Mouse (Mus musculus): Measurements from ENCODE around the gene Cox8b. TPM values are rescaled to one million over a fixed set of nuclear protein-coding genes. Genes with fewer than 3 reads are reported as not detected.
"Not testable (repeated sequence)": the region's sequence is repeated elsewhere in the genome, so short reads cannot be mapped to it uniquely, and the experiment has no call there.

The Cox8b gene
- total RNA-seq, 2 experiments from 2014 or later = 2.0 TPM; not detected in 1

GRCm38 (mm10) chr7:140908634-140909107, 8.4 kb upstream of the Cox8b start:
- intact Hi-C loops (cut with DNase I) = loop anchor here (1.0 to 5.0 kb wide), 3 partner anchors 49 to 269 kb away; partner anchors contain the start of genes Gm45717 and Ifitm2
- Histone ChIP-seq H3K27ac (no peak overlapping the region; the same call in 1 of the 2 replicates), H3K4me3 (peak overlapping the region; percentile 28)
- DNase-seq (ENCODE audit: extremely low spot score in 1 of 2, low spot score in 2 of 2) = peak; percentile 63 to 67
- TF ChIP-seq CTCF (IDR thresholded peaks at IDR 0.05) = peak; percentile 83

GRCm38 (mm10) chr7:140908181-140908580, 7.9 kb upstream of the Cox8b start:
- no peak for DNase-seq (ENCODE audit: extremely low spot score in 1 of 2, low spot score in 2 of 2)
- no peak overlapping the region for H3K4me3 ChIP-seq
- intact Hi-C loops (cut with DNase I) = loop anchor here (1.0 to 5.0 kb wide), 3 partner anchors 49 to 269 kb away; partner anchors contain the start of genes Gm45717 and Ifitm2
- H3K27ac ChIP-seq = no peak overlapping the region
- no peak for TF ChIP-seq CTCF (IDR thresholded peaks at IDR 0.05)

DNA sequence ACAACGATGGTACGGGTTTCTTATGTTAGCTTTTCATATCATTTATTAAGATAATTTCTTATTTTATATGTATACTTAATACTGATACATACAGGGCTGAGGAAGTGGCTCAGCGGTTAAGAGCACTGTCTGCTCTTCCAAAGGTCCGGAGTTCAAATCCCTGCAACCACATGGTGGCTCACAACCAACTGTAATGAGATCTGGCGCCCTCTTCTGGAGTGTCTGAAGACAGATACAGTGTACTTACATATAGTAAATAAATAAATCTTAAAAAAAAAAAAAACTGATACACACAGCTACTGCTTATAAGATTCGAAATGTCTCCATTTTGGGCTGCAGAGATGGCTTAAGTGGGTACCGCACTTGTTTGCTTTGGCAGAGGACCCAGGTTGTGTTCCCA, 7.5 kb upstream of the Cox8b start:
- Histone ChIP-seq H3K27ac (no peak overlapping the region), H3K4me3 (no peak overlapping the region)
- intact Hi-C loops (cut with DNase I) = loop anchor here (1.0 to 5.0 kb wide), 3 partner anchors 50 to 270 kb away; partner anchors contain the start of genes Gm45717 and Ifitm2
- DNase-seq (ENCODE audit: extremely low spot score in 1 of 2, low spot score in 2 of 2) = no peak
- TF ChIP-seq CTCF (IDR thresholded peaks at IDR 0.05) = peak; percentile 19

- no peak overlapping the region for H3K4me3 ChIP-seq
- no peak for TF ChIP-seq CTCF (IDR thresholded peaks at IDR 0.05)
- DNase-seq (ENCODE audit: extremely low spot score in 1 of 2, low spot score in 2 of 2) = no peak
- intact Hi-C loops (cut with DNase I) = loop anchor here (5.0 kb wide), 2 partner anchors 50 to 270 kb away; partner anchors contain the start of genes Gm45717 and Ifitm2
- no peak overlapping the region for H3K27ac ChIP-seq
Observed at GRCm38 (mm10) chr7:140907131-140907530, 6.9 kb upstream of the Cox8b start.

- no peak for DNase-seq (ENCODE audit: extremely low spot score in 1 of 2, low spot score in 2 of 2)
- no peak for TF ChIP-seq CTCF (IDR thresholded peaks at IDR 0.05)
- intact Hi-C loops (cut with DNase I) = loop anchor here (5.0 kb wide), 2 partner anchors 52 to 272 kb away; partner anchors contain the start of genes Gm45717 and Ifitm2
- Histone ChIP-seq H3K27ac (no peak overlapping the region), H3K4me3 (no peak overlapping the region)
Observed at GRCm38 (mm10) chr7:140905642-140906081, 5.4 kb upstream of the Cox8b start.

GRCm38 (mm10) chr7:140903212-140903611, 3.0 kb upstream of the Cox8b start:
- intact Hi-C loops (cut with DNase I) = loop anchor here (1.0 to 5.0 kb wide), 2 partner anchors 59 to 826 kb away; no protein-coding TSS in a partner anchor
- Histone ChIP-seq H3K27ac (no peak overlapping the region), H3K4me3 (no peak overlapping the region)
- DNase-seq (ENCODE audit: extremely low spot score in 1 of 2, low spot score in 2 of 2) = peak; percentile 66 to 82
- peak; percentile 98 for TF ChIP-seq CTCF (IDR thresholded peaks at IDR 0.05)

DNA sequence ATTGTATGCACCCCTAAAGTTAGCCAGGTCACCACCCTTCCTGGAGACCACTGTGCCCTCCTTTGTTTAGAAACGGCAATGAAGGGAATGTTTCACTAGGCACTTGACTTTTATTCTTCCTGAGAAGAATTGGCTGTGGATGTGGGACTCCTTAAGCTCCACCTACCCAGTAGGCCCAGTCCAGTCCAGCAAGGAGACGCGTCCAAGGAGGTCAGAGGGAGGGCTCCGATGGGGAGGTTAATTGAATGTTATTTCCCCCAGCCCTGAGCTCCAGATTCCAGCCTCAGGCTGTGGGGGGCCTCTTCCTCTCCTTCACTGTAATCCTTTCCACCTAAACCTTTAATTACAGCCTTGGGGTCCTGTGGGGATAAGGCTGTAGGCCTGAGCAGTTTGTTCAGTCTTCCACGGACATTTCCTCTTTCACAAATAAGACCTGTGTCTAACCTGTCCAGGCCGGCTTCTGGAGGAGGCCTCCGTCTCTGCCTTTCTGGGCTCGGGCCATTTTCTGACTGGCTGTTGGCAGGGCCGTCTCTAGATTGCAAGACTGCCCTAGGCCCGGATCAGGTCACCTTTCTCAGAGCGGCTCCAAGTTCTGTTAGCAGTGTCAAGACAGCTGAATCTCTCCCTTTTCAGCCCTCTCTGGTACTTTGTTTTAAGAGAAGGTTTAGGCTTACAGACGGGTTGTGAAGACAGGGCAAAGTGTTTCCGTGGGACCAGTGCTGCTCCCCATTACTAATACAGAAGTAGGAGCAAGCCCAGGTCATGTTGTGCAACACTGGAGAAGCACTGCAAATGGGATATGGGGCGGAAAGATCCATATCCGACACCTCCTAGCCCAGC, 2.0 kb upstream of the Cox8b start:
- Histone ChIP-seq H3K4me3 (no peak overlapping the region), H3K27ac (no peak overlapping the region)
- DNase-seq (ENCODE audit: extremely low spot score in 1 of 2, low spot score in 2 of 2) = no peak
- no peak for TF ChIP-seq CTCF (IDR thresholded peaks at IDR 0.05)
- intact Hi-C loops (cut with DNase I) = loop anchor here (5.0 kb wide), 1 partner anchor 825 kb away; no protein-coding TSS in a partner anchor

- DNase-seq (ENCODE audit: extremely low spot score in 1 of 2, low spot score in 2 of 2) = no peak
- intact Hi-C loops (cut with DNase I) = no loop called here
- Histone ChIP-seq H3K27ac (no peak overlapping the region), H3K4me3 (no peak overlapping the region)
- no peak for TF ChIP-seq CTCF (IDR thresholded peaks at IDR 0.05)
Observed at GRCm38 (mm10) chr7:140899121-140899520, 1.1 kb downstream of the Cox8b start.

DNA sequence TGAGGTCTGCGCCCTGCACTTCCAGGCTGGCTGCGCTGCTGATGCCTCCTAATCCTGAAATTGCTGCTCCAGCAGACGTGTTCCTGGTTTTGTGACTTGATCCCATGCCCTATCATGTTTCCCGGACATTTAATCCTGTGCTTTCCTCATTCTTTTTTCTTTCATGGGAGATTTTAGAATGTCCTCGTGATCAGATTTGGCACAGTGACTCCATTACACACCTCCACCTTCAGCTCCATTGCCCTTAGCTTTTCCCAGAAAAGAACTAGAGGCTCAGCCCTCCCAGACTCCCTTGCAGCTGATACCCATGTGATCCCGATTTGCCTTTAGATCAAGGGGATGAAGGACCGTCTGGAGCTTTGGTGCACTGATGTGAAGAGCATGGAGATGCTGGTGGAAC, 2.4 kb downstream of the Cox8b start:
- no peak for DNase-seq (ENCODE audit: extremely low spot score in 1 of 2, low spot score in 2 of 2)
- intact Hi-C loops (cut with DNase I) = no loop called here
- no peak overlapping the region for H3K4me3 ChIP-seq
- H3K27ac ChIP-seq = no peak overlapping the region
- TF ChIP-seq CTCF (IDR thresholded peaks at IDR 0.05) = no peak

DNA sequence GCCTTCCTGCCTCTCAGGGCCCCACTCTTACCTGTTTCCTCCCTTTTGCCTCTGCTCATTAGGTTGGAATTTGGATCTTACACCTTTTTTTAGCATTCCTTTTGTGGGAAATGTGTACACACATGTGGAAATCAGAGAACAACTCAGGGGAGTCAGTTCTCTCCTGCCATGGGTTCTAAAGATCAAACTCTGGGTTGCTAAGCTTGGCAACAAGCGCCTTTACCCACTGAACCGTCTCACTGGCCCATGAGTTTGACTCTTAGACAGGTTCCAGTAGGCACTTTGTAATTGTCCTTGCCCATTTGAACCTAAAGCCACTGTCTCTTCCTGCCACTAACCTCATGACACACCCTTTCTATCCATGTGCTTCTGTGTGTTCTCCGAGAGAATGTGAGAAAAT, 5.6 kb downstream of the Cox8b start:
- Histone ChIP-seq H3K27ac (no peak overlapping the region), H3K4me3 (no peak overlapping the region)
- no peak for DNase-seq (ENCODE audit: extremely low spot score in 1 of 2, low spot score in 2 of 2)
- intact Hi-C loops (cut with DNase I) = no loop called here
- no peak for TF ChIP-seq CTCF (IDR thresholded peaks at IDR 0.05)

DNA sequence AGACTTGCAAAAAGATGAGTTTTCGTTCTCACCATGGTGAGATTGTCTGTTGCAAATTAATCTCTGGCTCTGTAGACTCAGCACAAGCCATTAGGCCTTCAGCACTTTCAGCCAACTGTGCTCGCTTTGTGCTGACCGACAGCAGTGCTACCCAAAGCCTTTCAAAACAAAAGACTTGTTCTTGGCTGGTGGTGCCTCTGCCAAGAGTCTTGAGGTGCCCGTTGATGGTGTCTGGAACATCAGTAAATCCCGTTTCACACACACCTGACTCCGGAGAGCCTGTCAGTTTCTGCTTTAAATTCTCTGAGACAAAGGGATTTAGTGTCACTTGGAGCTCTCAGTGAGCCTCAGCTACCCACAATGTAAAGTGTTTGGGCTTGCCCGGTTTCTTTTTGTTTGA, 6.2 kb downstream of the Cox8b start:
- Histone ChIP-seq H3K27ac (no peak overlapping the region), H3K4me3 (no peak overlapping the region)
- intact Hi-C loops (cut with DNase I) = no loop called here
- TF ChIP-seq CTCF (IDR thresholded peaks at IDR 0.05) = no peak
- no peak for DNase-seq (ENCODE audit: extremely low spot score in 1 of 2, low spot score in 2 of 2)

DNA sequence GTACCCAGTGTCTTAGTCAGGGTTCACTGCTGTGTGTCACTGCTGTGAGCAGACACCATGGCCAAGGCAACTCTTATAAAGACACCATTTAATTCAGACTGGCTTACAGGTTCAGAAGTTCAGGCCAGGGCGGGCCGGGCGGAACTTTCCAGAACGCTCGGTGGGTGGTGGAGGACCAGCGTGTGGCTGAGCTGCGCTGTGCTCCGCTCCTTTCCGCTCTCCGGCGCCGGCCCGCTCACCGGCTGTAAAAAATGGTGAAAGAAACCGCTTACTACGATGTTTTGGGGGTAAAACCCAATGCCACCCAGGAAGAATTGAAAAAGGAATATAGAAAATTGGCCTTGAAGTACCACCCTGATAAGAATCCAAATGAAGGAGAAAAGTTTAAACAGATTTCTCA, 9.6 kb downstream of the Cox8b start:
- intact Hi-C loops (cut with DNase I); DNase-seq (ENCODE audit: extremely low spot score in 1 of 2, low spot score in 2 of 2); H3K27ac ChIP-seq; H3K4me3 ChIP-seq: not testable (repeated sequence)
